Mouse (Mus musculus) ES-E14 (cell line): Measurements from ENCODE around the gene Efna2. TPM values are rescaled to one million over a fixed set of nuclear protein-coding genes. Genes with fewer than 3 reads are reported as not detected.

Experiments
- DNase-seq: peaks from one replicate; pipeline ENCODE4 v3.0.0-alpha.2; 2013; ENCODE audit warnings: low read depth, low spot score
- H3K27ac ChIP-seq: 2 replicates; pipeline ENCODE4 v1.5.1; 2012; ENCODE audit warnings: low read depth, mild to moderate bottlenecking, low read length, moderate library complexity, mixed read lengths; ENCODE audit not compliant: poor library complexity, insufficient read depth, severe bottlenecking
- H3K36me3 ChIP-seq: 2 replicates; pipeline ENCODE4 v1.6.1; 2012; ENCODE audit warnings: mild to moderate bottlenecking, low read length, moderate library complexity, mixed read lengths; ENCODE audit not compliant: control insufficient read depth, poor library complexity, insufficient read depth, severe bottlenecking
- H3K4me1 ChIP-seq, 2 experiments: fragments of 150-350 bp in 1 of 2; sonication (generic) in 1 of 2; 2 replicates each; pipeline ENCODE4 v1.6.1; 2012; ENCODE audit warnings: low read length in 2 of 2, mild to moderate bottlenecking in 1 of 2, mixed read lengths in 1 of 2; ENCODE audit not compliant: control insufficient read depth in 2 of 2, insufficient read depth in 2 of 2, poor library complexity in 1 of 2
- H3K4me3 ChIP-seq, 2 experiments: fragments of 150-350 bp in 1 of 2; sonication (generic) in 1 of 2; 2 replicates each; pipeline ENCODE4 v1.5.1; 2012; ENCODE audit warnings: low read length in 2 of 2, low read depth in 1 of 2, mild to moderate bottlenecking in 1 of 2, mixed read lengths in 1 of 2; ENCODE audit not compliant: insufficient read depth in 1 of 2, poor library complexity in 1 of 2, severe bottlenecking in 1 of 2
- H3K9ac ChIP-seq: 2 replicates; pipeline ENCODE4 v1.6.1; 2012; ENCODE audit warnings: low read depth, mild to moderate bottlenecking, low read length, mixed read lengths; ENCODE audit not compliant: poor library complexity, insufficient read depth, severe bottlenecking
- H3K9me3 ChIP-seq: fragments of 150-350 bp; sonication (generic); 2 replicates; pipeline ENCODE4 v1.6.1; 2012; ENCODE audit warnings: low read depth, mild to moderate bottlenecking, low read length; ENCODE audit not compliant: control insufficient read depth, insufficient read depth
- CHD2 ChIP-seq: IDR thresholded peaks from 2 replicates; pipeline ENCODE4 v1.6.1; 2014; ENCODE audit warnings: mild to moderate bottlenecking, low read depth, low read length, inconsistent platforms
- HCFC1 ChIP-seq: IDR thresholded peaks from 2 replicates; pipeline ENCODE4 v1.6.1; 2012; ENCODE audit warnings: low read length, inconsistent platforms, borderline replicate concordance; ENCODE audit not compliant: insufficient read depth
- MAFK ChIP-seq: IDR thresholded peaks from 2 replicates; pipeline ENCODE4 v1.6.1; 2014; ENCODE audit warnings: mild to moderate bottlenecking, low read depth, low read length, inconsistent platforms; ENCODE audit not compliant: insufficient read depth
- ZC3H11A ChIP-seq: IDR thresholded peaks from 2 replicates; pipeline ENCODE4 v1.6.1; 2012; ENCODE audit warnings: low read depth, mild to moderate bottlenecking, inconsistent platforms, low read length, borderline replicate concordance
- ZNF384 ChIP-seq: IDR thresholded peaks from 2 replicates; pipeline ENCODE4 v1.6.1; 2012; ENCODE audit warnings: low read depth, low read length, inconsistent platforms
- in situ Hi-C, 2 experiments: fragments of 600-800 bp; cut with MboI; formaldehyde crosslinking; loops; one replicate each; pipeline ENCODE4 v1.15.1; 2025; ENCODE audit warnings: low sequenced_read_pairs in 2 of 2, inconsistent platforms in 1 of 2; ENCODE audit not compliant: unreplicated experiment in 2 of 2
- total RNA-seq: library from RNA; depleted of rRNA; stranded (reverse); fragments of 300-350 nt; gene quantifications from 2 replicates; pipeline ENCODE4 v1.2.3, GENCODE M21; 2012

Gene Efna2
- total RNA-seq, 1 experiment: 2.7 TPM

DNA sequence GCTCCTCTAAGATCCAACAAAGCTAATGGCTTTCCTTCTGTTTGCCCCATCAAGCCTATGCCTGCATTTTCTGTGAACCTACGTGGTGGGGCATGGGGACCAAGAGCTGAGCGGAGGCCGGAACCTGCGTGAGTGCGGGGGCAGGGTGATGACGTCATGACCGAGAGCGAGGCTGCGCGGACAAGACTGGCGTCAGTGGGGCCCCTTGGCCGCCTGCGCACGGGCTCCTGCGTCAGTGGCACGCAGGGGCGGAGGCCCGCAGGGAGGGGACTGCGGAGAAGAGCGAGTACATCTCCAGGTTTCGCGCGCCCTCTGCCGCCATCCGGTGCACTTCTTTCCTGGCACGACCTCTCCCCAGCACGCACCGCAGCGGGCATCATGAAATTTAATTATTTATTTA, 38.0 kb upstream of the Efna2 start:
- H3K27ac ChIP-seq: no peak overlapping the region
- in situ Hi-C loops: no loop called here
- TF ChIP-seq ZNF384: no peak
- TF ChIP-seq HCFC1: peak; percentile 77
- peak; percentile 76 for DNase-seq
- H3K4me3 ChIP-seq: peak overlapping the region; percentile 49 to 96
- no peaks in the 10 kb centered on the region for H3K9me3 ChIP-seq
- peak overlapping the region; percentile 54; the same call in 1 of the 2 replicates for H3K9ac ChIP-seq
- H3K36me3 ChIP-seq: peaks cover 26% of the 10 kb centered on the region
- H3K4me1 ChIP-seq: peaks cover 2 to 24% of the 10 kb centered on the region in 2 experiments; a peak in 3 of 4 replicates

DNA sequence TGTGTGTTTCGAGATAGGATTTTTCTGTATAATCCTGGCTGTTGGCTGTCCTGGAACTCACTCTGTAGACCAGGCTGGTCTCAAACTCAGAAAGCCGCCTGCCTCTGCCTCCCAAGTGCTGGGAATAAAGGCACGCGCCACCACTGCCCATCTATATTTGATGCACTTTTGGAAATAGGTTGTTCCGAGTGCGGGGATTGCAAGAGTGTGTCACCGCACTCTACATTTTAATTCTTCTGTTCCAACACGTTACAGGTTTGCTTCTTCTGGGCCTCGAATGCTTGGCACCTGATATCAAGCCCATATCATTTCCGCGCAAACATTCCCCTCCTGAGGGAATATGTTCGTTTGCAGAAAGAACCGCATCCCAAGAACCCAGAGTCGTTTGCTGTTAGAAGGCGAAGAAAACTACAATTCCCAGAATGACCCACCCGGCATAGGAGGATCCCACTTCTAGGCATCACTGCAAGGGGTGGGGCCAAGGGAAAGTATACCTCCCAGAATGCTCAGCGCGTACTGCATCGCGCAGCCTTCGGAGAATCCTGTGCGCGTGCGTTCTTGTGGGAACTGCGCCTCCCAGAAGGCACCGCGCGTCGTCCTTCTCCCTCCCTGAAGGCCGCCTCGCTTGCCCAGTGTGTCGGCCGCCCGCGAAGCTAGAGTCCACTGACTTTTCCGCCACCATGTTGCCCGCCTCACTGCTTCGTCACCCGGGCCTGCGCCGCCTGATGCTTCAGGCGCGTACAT, 37.3 kb upstream of the Efna2 start:
- Histone ChIP-seq H3K27ac (peak overlapping the region; percentile 82), H3K9me3 (no peaks in the 10 kb centered on the region), H3K4me1 (peaks cover 2 to 28% of the 10 kb centered on the region in 2 experiments; a peak in 3 of 4 replicates), H3K36me3 (peaks cover 26% of the 10 kb centered on the region), H3K9ac (peak overlapping the region; percentile 95), H3K4me3 (peak overlapping the region; percentile 93 to 96)
- peak; percentile 97 for DNase-seq
- TF ChIP-seq HCFC1 (peak; percentile 96), MAFK (0 out of 2 replicates have a peak, but pooled peaks have one; percentile 2), CHD2 (no peak), ZNF384 (no peak), ZC3H11A (no peak)
- in situ Hi-C loops: no loop called here

DNA sequence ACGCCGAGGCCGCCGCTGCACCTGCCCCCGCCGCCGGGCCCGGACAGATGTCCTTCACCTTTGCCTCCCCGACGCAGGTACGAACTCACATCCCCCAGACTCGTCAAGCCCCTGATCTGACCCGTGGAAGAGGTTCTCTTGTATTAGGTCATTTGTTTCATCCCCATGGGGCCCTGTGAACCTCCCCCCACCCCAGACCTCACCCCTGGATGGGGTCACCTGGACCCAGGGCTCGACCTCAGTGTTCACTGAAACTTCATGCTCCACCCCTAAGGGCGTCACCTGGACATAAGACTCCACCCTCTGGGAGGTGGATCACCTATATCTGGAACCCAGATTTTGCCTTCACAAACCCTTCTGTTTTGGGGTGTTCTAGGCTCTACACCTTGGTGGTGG, 36.8 kb upstream of the Efna2 start:
- DNase-seq: no peak
- H3K36me3 ChIP-seq: peaks cover 26% of the 10 kb centered on the region
- peak overlapping the region; percentile 95 for H3K9ac ChIP-seq
- in situ Hi-C loops: no loop called here
- H3K4me3 ChIP-seq: peak overlapping the region; percentile 93 to 96
- TF ChIP-seq ZC3H11A (no peak), ZNF384 (no peak), HCFC1 (no peak), MAFK (no peak), CHD2 (no peak)
- H3K9me3 ChIP-seq: no peaks in the 10 kb centered on the region
- H3K4me1 ChIP-seq: peaks cover 2 to 31% of the 10 kb centered on the region in 2 experiments; a peak in 3 of 4 replicates
- peak overlapping the region; percentile 82 for H3K27ac ChIP-seq

DNA sequence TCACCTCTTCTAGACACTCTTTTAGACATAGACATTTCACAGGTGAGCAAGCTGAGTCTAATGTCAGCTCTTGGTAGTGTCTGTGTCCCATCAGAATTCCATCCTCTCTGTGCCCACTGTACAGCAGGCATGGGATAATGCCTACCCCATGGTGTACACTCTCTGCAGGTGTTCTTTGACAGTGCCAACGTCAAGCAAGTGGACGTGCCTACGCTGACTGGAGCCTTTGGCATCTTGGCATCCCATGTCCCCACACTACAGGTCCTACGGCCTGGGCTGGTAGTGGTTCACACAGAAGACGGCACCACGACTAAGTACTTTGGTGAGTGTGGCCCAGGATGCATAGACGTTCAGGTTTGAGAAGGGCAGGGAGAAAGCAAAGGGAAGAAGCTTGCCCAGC, 35.6 kb upstream of the Efna2 start:
- peaks cover 26% of the 10 kb centered on the region for H3K36me3 ChIP-seq
- no peak overlapping the region for H3K9ac ChIP-seq
- no peak overlapping the region for H3K4me3 ChIP-seq
- in situ Hi-C loops: no loop called here
- H3K9me3 ChIP-seq: no peaks in the 10 kb centered on the region
- TF ChIP-seq ZNF384: no peak
- no peak for TF ChIP-seq MAFK
- peaks cover 0 to 29% of the 10 kb centered on the region in 2 experiments; a peak in 3 of 4 replicates for H3K4me1 ChIP-seq
- no peak overlapping the region for H3K27ac ChIP-seq
- no peak for DNase-seq

DNA sequence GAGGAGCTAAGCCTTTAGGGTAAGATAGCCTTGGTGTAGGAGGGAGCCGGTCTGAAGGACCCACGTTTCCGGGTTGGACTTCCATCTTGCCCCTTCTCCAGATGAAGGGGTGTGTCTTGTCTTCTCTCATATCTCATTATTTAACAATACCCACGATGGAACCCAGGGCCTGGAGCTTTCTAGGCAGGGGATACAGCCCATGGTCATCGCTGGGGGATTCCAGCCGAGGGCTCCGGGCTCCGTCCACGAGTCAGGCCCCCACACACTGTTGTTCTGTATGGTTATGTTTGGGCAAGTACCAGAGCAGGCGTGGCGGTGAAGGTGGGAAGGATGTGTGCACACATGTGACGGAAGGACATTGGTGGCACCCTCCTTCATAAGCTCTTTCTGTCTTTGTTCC, 35.1 kb upstream of the Efna2 start:
- H3K36me3 ChIP-seq: peaks cover 26% of the 10 kb centered on the region
- peaks cover 0 to 29% of the 10 kb centered on the region in 2 experiments; a peak in 3 of 4 replicates for H3K4me1 ChIP-seq
- in situ Hi-C loops: no loop called here
- H3K9ac ChIP-seq: no peak overlapping the region
- TF ChIP-seq CHD2 (no peak), MAFK (no peak), ZNF384 (no peak), ZC3H11A (no peak), HCFC1 (no peak)
- DNase-seq: no peak
- H3K27ac ChIP-seq: no peak overlapping the region
- H3K9me3 ChIP-seq: no peaks in the 10 kb centered on the region
- H3K4me3 ChIP-seq: no peak overlapping the region
